Mouse (Mus musculus): ENCODE measurements around the gene Hus1b. TPM values are rescaled to one million over a fixed set of nuclear protein-coding genes. Genes with fewer than 3 reads are reported as not detected.
A peak's percentile ranks its signal among the peaks of the same experiment; 100 is the strongest.

Gene Hus1b
- 0.21 and 0.35 TPM in 2 replicates for polyA plus RNA-seq (2014; fragmentation: Nextera tagmentation; extraction: Ambion mirVana)

- Histone ChIP-seq H3K36me3 (ENCODE audit: control insufficient read depth, insufficient read depth, low read length) (no peaks in the 10 kb centered on the region), H3K27me3 (ENCODE audit: control insufficient read depth, insufficient read depth, low read length) (no peaks in the 10 kb centered on the region), H3K9ac (replicated peaks; ENCODE audit: low read depth, low read length) (no peak within 1 kb of the TSS), H3K4me1 (ENCODE audit: control insufficient read depth, insufficient read depth, low read length) (peaks cover 7% of the 10 kb centered on the region; the same call in 1 of the 2 replicates), H3K4me2 (replicated peaks; ENCODE audit: low read depth, low read length) (no peak within 1 kb of the TSS), H3K4me3 (ENCODE audit: low read depth, low read length) (no peak within 1 kb of the TSS), H3K9me3 (ENCODE audit: control insufficient read depth, low read depth, low read length) (no peaks in the 10 kb centered on the region), H3K27ac (ENCODE audit: low read length) (no peak within 1 kb of the TSS)
- WGBS: 89% methylated on average over 11 of the region's 11 CpGs
- no peak for ATAC-seq (ENCODE audit: insufficient number of reproducible peaks, insufficient read depth, low FRiP score, low read depth)
These were observed at the start of gene Hus1b for GRCm38 (mm10) chr13:30947540-30947939. Gene Hus1b (minus strand): TSS chr13:30947759.

- no peaks in the 10 kb centered on the region for H3K36me3 ChIP-seq (ENCODE audit: control insufficient read depth, insufficient read depth, low read length)
- H3K9ac ChIP-seq (replicated peaks; ENCODE audit: low read depth, low read length): no peak overlapping the region
- H3K4me2 ChIP-seq (replicated peaks; ENCODE audit: low read depth, low read length): no peak overlapping the region
- no peak overlapping the region for H3K4me3 ChIP-seq (ENCODE audit: low read depth, low read length)
- ATAC-seq (ENCODE audit: insufficient number of reproducible peaks, insufficient read depth, low FRiP score, low read depth): no peak
- no peaks in the 10 kb centered on the region for H3K27me3 ChIP-seq (ENCODE audit: control insufficient read depth, insufficient read depth, low read length)
- 0 out of 2 replicates have a peak overlapping the region, but pooled peaks have one; percentile 10 for H3K27ac ChIP-seq (ENCODE audit: low read length)
- H3K4me1 ChIP-seq (ENCODE audit: control insufficient read depth, insufficient read depth, low read length): peaks cover 3% of the 10 kb centered on the region; the same call in 1 of the 2 replicates
- H3K9me3 ChIP-seq (ENCODE audit: control insufficient read depth, low read depth, low read length): no peaks in the 10 kb centered on the region
- 73% methylated on average over 6 of the region's 6 CpGs for WGBS
These were observed 46.8 kb upstream of the Hus1b start for GRCm38 (mm10) chr13:30994249-30994858.

GRCm38 (mm10) chr13:30993819-30994218 lies 46.3 kb upstream of the Hus1b start:
- Histone ChIP-seq H3K4me2 (replicated peaks; ENCODE audit: low read depth, low read length) (no peak overlapping the region), H3K4me3 (ENCODE audit: low read depth, low read length) (no peak overlapping the region), H3K27ac (ENCODE audit: low read length) (no peak overlapping the region), H3K27me3 (ENCODE audit: control insufficient read depth, insufficient read depth, low read length) (no peaks in the 10 kb centered on the region), H3K9ac (replicated peaks; ENCODE audit: low read depth, low read length) (no peak overlapping the region), H3K9me3 (ENCODE audit: control insufficient read depth, low read depth, low read length) (no peaks in the 10 kb centered on the region), H3K36me3 (ENCODE audit: control insufficient read depth, insufficient read depth, low read length) (no peaks in the 10 kb centered on the region), H3K4me1 (ENCODE audit: control insufficient read depth, insufficient read depth, low read length) (peaks cover 3% of the 10 kb centered on the region; the same call in 1 of the 2 replicates)
- WGBS: 40% methylated on average over 3 of the region's 3 CpGs
- no peak for ATAC-seq (ENCODE audit: insufficient number of reproducible peaks, insufficient read depth, low FRiP score, low read depth)

DNA sequence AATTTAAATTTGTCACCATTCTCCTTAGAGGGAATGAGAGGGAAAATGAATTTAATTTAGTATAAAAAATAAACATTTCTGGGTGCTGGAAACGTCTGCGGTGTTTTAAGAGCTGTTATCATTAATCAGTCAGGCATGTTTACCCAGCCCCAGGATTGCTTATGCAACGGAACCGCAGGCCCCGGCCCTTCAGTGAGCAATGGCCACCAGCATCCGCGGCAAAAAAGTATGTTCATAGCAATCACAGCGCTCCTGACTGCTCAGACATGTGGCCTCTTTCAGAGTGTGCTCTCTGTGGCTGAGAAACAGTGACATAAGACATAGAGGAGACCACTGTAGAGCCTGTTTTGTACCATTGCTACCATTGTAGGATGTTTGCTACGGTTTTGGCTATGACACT lies 42.7 kb upstream of the Hus1b start:
- no peaks in the 10 kb centered on the region for H3K27me3 ChIP-seq (ENCODE audit: control insufficient read depth, insufficient read depth, low read length)
- no peaks in the 10 kb centered on the region for H3K9me3 ChIP-seq (ENCODE audit: control insufficient read depth, low read depth, low read length)
- ATAC-seq (ENCODE audit: insufficient number of reproducible peaks, insufficient read depth, low FRiP score, low read depth): peak; percentile 72; the same call in 1 of the 2 replicates
- H3K36me3 ChIP-seq (ENCODE audit: control insufficient read depth, insufficient read depth, low read length): no peaks in the 10 kb centered on the region
- no peak overlapping the region for H3K4me3 ChIP-seq (ENCODE audit: low read depth, low read length)
- 21% methylated on average over 9 of the region's 9 CpGs for WGBS
- no peak overlapping the region for H3K27ac ChIP-seq (ENCODE audit: low read length)
- no peak overlapping the region for H3K9ac ChIP-seq (replicated peaks; ENCODE audit: low read depth, low read length)
- no peak overlapping the region for H3K4me2 ChIP-seq (replicated peaks; ENCODE audit: low read depth, low read length)
- peaks cover 12% of the 10 kb centered on the region; the same call in 1 of the 2 replicates for H3K4me1 ChIP-seq (ENCODE audit: control insufficient read depth, insufficient read depth, low read length)

- no peak for ATAC-seq (ENCODE audit: insufficient number of reproducible peaks, insufficient read depth, low FRiP score, low read depth)
- Histone ChIP-seq H3K36me3 (ENCODE audit: control insufficient read depth, insufficient read depth, low read length) (no peaks in the 10 kb centered on the region), H3K4me1 (ENCODE audit: control insufficient read depth, insufficient read depth, low read length) (peaks cover 12% of the 10 kb centered on the region; the same call in 1 of the 2 replicates), H3K9me3 (ENCODE audit: control insufficient read depth, low read depth, low read length) (no peaks in the 10 kb centered on the region), H3K27me3 (ENCODE audit: control insufficient read depth, insufficient read depth, low read length) (no peaks in the 10 kb centered on the region), H3K9ac (replicated peaks; ENCODE audit: low read depth, low read length) (no peak overlapping the region), H3K4me2 (replicated peaks; ENCODE audit: low read depth, low read length) (no peak overlapping the region), H3K27ac (ENCODE audit: low read length) (peak overlapping the region; percentile 30; the same call in 1 of the 2 replicates), H3K4me3 (ENCODE audit: low read depth, low read length) (no peak overlapping the region)
- 58% methylated on average over 10 of the region's 10 CpGs for WGBS
These were observed 42.2 kb upstream of the Hus1b start for GRCm38 (mm10) chr13:30989710-30990109.

- H3K9ac ChIP-seq (replicated peaks; ENCODE audit: low read depth, low read length): no peak overlapping the region
- no peak overlapping the region for H3K4me2 ChIP-seq (replicated peaks; ENCODE audit: low read depth, low read length)
- no peaks in the 10 kb centered on the region for H3K27me3 ChIP-seq (ENCODE audit: control insufficient read depth, insufficient read depth, low read length)
- H3K36me3 ChIP-seq (ENCODE audit: control insufficient read depth, insufficient read depth, low read length): no peaks in the 10 kb centered on the region
- H3K4me3 ChIP-seq (ENCODE audit: low read depth, low read length): no peak overlapping the region
- H3K27ac ChIP-seq (ENCODE audit: low read length): no peak overlapping the region
- peaks cover 12% of the 10 kb centered on the region; the same call in 1 of the 2 replicates for H3K4me1 ChIP-seq (ENCODE audit: control insufficient read depth, insufficient read depth, low read length)
- no peaks in the 10 kb centered on the region for H3K9me3 ChIP-seq (ENCODE audit: control insufficient read depth, low read depth, low read length)
- no peak for ATAC-seq (ENCODE audit: insufficient number of reproducible peaks, insufficient read depth, low FRiP score, low read depth)
- 80% methylated on average over 2 of the region's 2 CpGs for whole genome bisulfite sequencing
These were observed 40.1 kb upstream of the Hus1b start for GRCm38 (mm10) chr13:30987686-30988085.

GRCm38 (mm10) chr13:30986934-30987455 lies 39.4 kb upstream of the Hus1b start:
- Histone ChIP-seq H3K27ac (ENCODE audit: low read length) (0 out of 2 replicates have a peak overlapping the region, but pooled peaks have one; percentile 18), H3K27me3 (ENCODE audit: control insufficient read depth, insufficient read depth, low read length) (no peaks in the 10 kb centered on the region)
- ATAC-seq (ENCODE audit: insufficient number of reproducible peaks, insufficient read depth, low FRiP score, low read depth): no peak

DNA sequence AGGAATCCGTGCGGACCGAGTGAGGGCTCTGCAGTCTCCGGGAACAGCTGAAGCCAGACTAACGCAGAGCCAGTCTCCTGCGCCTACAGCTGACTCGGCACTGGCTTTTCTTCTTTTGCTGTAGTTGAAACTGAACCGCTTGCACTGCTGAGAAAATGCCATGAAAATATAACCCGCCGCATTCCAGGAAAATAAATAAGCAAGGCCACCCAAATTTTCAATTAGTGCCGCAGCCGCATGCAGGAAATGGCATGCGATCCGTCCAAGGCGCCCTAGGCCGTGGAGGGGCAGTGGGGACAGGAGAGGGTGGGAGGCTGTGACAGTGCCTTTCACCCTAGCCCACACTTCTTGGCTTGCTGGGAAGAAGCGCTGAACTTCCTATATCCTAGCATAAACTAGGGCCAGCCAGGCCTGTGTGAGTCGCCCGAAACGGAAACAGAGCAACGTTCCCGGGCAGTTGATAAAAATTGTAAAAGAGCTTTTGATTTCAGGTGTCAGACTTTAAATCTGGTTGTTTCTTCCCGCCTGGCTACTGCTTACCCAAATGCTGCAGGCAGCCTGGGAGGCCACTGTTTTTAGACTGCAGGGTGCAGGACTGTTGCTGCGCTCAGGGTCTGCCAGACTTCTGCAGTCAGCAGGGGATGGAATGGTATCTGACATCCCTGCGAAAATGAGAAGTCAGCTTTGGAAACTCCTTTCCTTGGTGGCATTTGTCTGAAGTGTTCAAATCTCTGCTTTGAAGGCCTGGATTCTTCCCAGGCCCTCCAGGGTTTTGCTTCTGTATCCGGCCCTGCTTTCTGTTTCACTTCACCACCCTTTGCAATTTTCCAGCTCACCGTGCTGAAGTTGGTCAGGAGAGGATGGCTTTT lies 38.3 kb upstream of the Hus1b start:
- H3K9me3 ChIP-seq (ENCODE audit: control insufficient read depth, low read depth, low read length): no peaks in the 10 kb centered on the region
- ATAC-seq (ENCODE audit: insufficient number of reproducible peaks, insufficient read depth, low FRiP score, low read depth): peak; percentile 34; the same call in 1 of the 2 replicates
- H3K4me2 ChIP-seq (replicated peaks; ENCODE audit: low read depth, low read length): peak overlapping the region; percentile 66
- H3K27ac ChIP-seq (ENCODE audit: low read length): peak overlapping the region; percentile 81
- H3K27me3 ChIP-seq (ENCODE audit: control insufficient read depth, insufficient read depth, low read length): no peaks in the 10 kb centered on the region
- H3K4me1 ChIP-seq (ENCODE audit: control insufficient read depth, insufficient read depth, low read length): peaks cover 12% of the 10 kb centered on the region; the same call in 1 of the 2 replicates
- H3K9ac ChIP-seq (replicated peaks; ENCODE audit: low read depth, low read length): peak overlapping the region; percentile 48
- H3K4me3 ChIP-seq (ENCODE audit: low read depth, low read length): peak overlapping the region; percentile 29
- no peaks in the 10 kb centered on the region for H3K36me3 ChIP-seq (ENCODE audit: control insufficient read depth, insufficient read depth, low read length)
- WGBS: 17% methylated on average over 27 of the region's 27 CpGs

More at GRCm38 (mm10) chr13:30986934-30987455, 39.4 kb upstream of the Hus1b start:
- no peaks in the 10 kb centered on the region for H3K9me3 ChIP-seq (ENCODE audit: control insufficient read depth, low read depth, low read length)
- 62% methylated on average over 10 of the region's 10 CpGs for WGBS
- no peak overlapping the region for H3K9ac ChIP-seq (replicated peaks; ENCODE audit: low read depth, low read length)
- H3K4me2 ChIP-seq (replicated peaks; ENCODE audit: low read depth, low read length): no peak overlapping the region
- no peak overlapping the region for H3K4me3 ChIP-seq (ENCODE audit: low read depth, low read length)
- H3K36me3 ChIP-seq (ENCODE audit: control insufficient read depth, insufficient read depth, low read length): no peaks in the 10 kb centered on the region
- H3K4me1 ChIP-seq (ENCODE audit: control insufficient read depth, insufficient read depth, low read length): peaks cover 12% of the 10 kb centered on the region; the same call in 1 of the 2 replicates

Data from stomach, embryonic 14.5 days (tissue).